Mouse (Mus musculus): ENCODE data around the gene Cfap97d2. TPM values are rescaled to one million over a fixed set of nuclear protein-coding genes. Genes with fewer than 3 reads are reported as not detected.

The Cfap97d2 gene
- polyA plus RNA-seq, 1 experiment from 2014 or later: 0.17 TPM

GRCm38 (mm10) chr8:13687941-13688340 lies 17.7 kb upstream of the Cfap97d2 start:
- H3K27ac ChIP-seq (replicated peaks): peak overlapping the region; percentile 35; the same call in 1 of the 2 replicates

GRCm38 (mm10) chr8:13688461-13688860 lies 17.2 kb upstream of the Cfap97d2 start:
- DNase-seq (ENCODE audit: low spot score): no peak
- H3K27ac ChIP-seq (replicated peaks): peak overlapping the region; percentile 35; the same call in 1 of the 2 replicates

More at GRCm38 (mm10) chr8:13687941-13688340, 17.7 kb upstream of the Cfap97d2 start:
- Histone ChIP-seq H3K27me3 (ENCODE audit: control insufficient read depth, insufficient read depth, low read length) (no peaks in the 10 kb centered on the region), H3K4me2 (replicated peaks; ENCODE audit: low read depth) (no peak overlapping the region), H3K4me3 (ENCODE audit: low read depth, low read length) (no peak overlapping the region), H3K9ac (ENCODE audit: low read length) (no peak overlapping the region), H3K9me3 (ENCODE audit: control insufficient read depth, low read length) (no peaks in the 10 kb centered on the region), H3K4me1 (replicated peaks; ENCODE audit: control insufficient read depth, insufficient read depth) (peaks cover 3% of the 10 kb centered on the region), H3K36me3 (ENCODE audit: control insufficient read depth, insufficient read depth, low read length) (no peaks in the 10 kb centered on the region)
- no peak for ATAC-seq (ENCODE audit: low FRiP score, low TSS enrichment)
- 73% methylated on average over 4 of the region's 4 CpGs for WGBS
- DNase-seq (ENCODE audit: low spot score): no peak
- TF ChIP-seq CTCF (IDR thresholded peaks at IDR 0.05; ENCODE audit: low read depth) (peak; percentile 48), EP300 (optimal IDR thresholded peaks at IDR 0.05) (no peak)

DNA sequence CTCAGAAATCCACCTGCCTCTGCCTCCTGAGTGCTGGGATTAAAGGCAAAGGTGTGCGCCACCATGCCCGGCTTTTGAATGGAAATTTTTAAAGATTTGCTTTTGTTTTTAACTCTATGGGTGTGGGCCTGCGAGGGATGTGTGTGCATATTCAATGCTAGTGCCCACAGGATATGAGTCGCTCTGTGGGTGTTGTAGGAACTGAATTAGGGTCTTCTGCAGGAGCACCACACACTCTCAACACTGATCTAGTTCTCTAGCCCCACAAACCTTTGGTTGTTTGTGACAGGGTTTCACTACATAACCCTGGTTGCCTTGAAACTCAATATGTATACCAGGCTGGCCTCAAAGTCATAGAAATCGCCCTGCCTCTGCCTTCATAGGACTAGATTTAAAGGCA lies 16.4 kb upstream of the Cfap97d2 start:
- H3K4me2 ChIP-seq (replicated peaks; ENCODE audit: low read depth): no peak overlapping the region
- peaks cover 3% of the 10 kb centered on the region for H3K4me1 ChIP-seq (replicated peaks; ENCODE audit: control insufficient read depth, insufficient read depth)
- no peaks in the 10 kb centered on the region for H3K36me3 ChIP-seq (ENCODE audit: control insufficient read depth, insufficient read depth, low read length)
- ATAC-seq (ENCODE audit: low FRiP score, low TSS enrichment) (no peak), DNase-seq (ENCODE audit: low spot score) (no peak)
- WGBS: 85% methylated on average over 5 of the region's 5 CpGs
- no peak overlapping the region for H3K9ac ChIP-seq (ENCODE audit: low read length)
- no peaks in the 10 kb centered on the region for H3K9me3 ChIP-seq (ENCODE audit: control insufficient read depth, low read length)
- TF ChIP-seq CTCF (IDR thresholded peaks at IDR 0.05; ENCODE audit: low read depth) (no peak), EP300 (optimal IDR thresholded peaks at IDR 0.05) (no peak)
- no peaks in the 10 kb centered on the region for H3K27me3 ChIP-seq (ENCODE audit: control insufficient read depth, insufficient read depth, low read length)
- no peak overlapping the region for H3K27ac ChIP-seq (replicated peaks)
- H3K4me3 ChIP-seq (ENCODE audit: low read depth, low read length): no peak overlapping the region

More at GRCm38 (mm10) chr8:13688461-13688860, 17.2 kb upstream of the Cfap97d2 start:
- H3K4me3 ChIP-seq (ENCODE audit: low read depth, low read length): no peak overlapping the region
- 33% methylated on average over 6 of the region's 6 CpGs for WGBS
- peaks cover 3% of the 10 kb centered on the region for H3K4me1 ChIP-seq (replicated peaks; ENCODE audit: control insufficient read depth, insufficient read depth)
- no peak overlapping the region for H3K9ac ChIP-seq (ENCODE audit: low read length)
- no peaks in the 10 kb centered on the region for H3K9me3 ChIP-seq (ENCODE audit: control insufficient read depth, low read length)
- H3K36me3 ChIP-seq (ENCODE audit: control insufficient read depth, insufficient read depth, low read length): no peaks in the 10 kb centered on the region
- no peak for ATAC-seq (ENCODE audit: low FRiP score, low TSS enrichment)
- no peak overlapping the region for H3K4me2 ChIP-seq (replicated peaks; ENCODE audit: low read depth)
- TF ChIP-seq EP300 (optimal IDR thresholded peaks at IDR 0.05) (no peak), CTCF (IDR thresholded peaks at IDR 0.05; ENCODE audit: low read depth) (no peak)
- no peaks in the 10 kb centered on the region for H3K27me3 ChIP-seq (ENCODE audit: control insufficient read depth, insufficient read depth, low read length)

DNA sequence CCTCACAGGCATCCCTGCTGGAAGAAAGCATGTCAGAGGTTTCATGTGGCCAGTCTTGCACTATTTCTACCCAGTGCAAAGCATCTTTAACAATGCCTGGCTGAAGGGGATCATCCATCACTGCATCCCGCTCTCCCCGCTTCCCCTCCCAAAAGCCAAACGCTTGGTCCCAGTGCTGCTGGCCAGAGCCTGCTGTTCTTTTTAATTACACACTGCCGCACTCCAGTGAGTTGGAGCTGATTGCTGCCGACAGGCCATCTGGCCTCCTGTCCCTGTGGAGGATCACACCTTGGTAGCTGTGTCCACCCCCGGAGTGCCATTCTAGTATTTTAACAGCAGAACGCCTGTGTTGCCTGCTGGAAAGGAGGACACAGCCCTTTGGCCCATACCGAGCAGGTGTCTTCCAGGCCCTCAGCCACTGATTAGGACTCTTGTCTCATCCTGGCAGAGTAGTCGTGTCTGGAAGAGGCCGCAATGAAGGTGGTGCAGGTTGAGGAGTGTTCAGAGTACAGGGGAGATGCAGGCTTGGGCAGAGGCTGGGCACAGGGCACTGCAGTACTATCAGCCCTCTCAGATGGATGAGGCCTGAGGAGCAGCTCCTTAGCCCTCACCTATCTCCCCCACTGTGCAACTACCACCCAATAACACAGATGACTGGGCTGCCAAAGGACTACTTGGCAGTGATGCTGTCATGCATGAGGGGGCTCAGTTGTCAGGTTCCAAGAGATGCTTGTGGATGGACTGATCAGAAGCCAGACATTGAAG lies 13.2 kb upstream of the Cfap97d2 start:
- TF ChIP-seq EP300 (optimal IDR thresholded peaks at IDR 0.05) (no peak), CTCF (IDR thresholded peaks at IDR 0.05; ENCODE audit: low read depth) (no peak)
- no peaks in the 10 kb centered on the region for H3K36me3 ChIP-seq (ENCODE audit: control insufficient read depth, insufficient read depth, low read length)
- DNase-seq (ENCODE audit: low spot score) (no peak), ATAC-seq (ENCODE audit: low FRiP score, low TSS enrichment) (no peak)
- H3K9ac ChIP-seq (ENCODE audit: low read length): no peak overlapping the region
- H3K4me2 ChIP-seq (replicated peaks; ENCODE audit: low read depth): no peak overlapping the region
- whole genome bisulfite sequencing: 72% methylated on average over 10 of the region's 10 CpGs
- H3K9me3 ChIP-seq (ENCODE audit: control insufficient read depth, low read length): no peaks in the 10 kb centered on the region
- no peak overlapping the region for H3K4me3 ChIP-seq (ENCODE audit: low read depth, low read length)
- peaks cover 7% of the 10 kb centered on the region; the same call in 1 of the 2 replicates for H3K4me1 ChIP-seq (replicated peaks; ENCODE audit: control insufficient read depth, insufficient read depth)
- H3K27me3 ChIP-seq (ENCODE audit: control insufficient read depth, insufficient read depth, low read length): no peaks in the 10 kb centered on the region
- H3K27ac ChIP-seq (replicated peaks): no peak overlapping the region

DNA sequence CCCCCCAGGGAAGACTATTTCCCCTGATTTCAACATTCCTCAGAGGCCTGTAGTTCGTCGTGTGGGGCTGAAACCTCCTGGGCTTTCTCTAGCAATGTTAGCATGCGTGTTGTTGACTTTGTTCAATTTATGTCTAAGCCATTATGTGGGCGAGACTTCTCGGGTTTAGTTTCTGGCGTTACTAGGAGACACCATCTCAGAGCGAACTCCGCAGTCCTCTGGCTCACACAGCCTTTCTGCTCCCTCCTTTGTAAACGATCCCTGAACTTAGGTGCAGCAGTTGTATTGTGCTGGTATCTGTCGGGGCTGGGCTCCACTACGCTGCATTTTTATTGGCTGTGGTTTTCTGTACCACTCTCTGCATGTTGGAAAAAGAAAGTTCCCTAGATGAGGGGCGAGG lies 11.0 kb upstream of the Cfap97d2 start:
- Histone ChIP-seq H3K36me3 (ENCODE audit: control insufficient read depth, insufficient read depth, low read length) (no peaks in the 10 kb centered on the region), H3K27ac (replicated peaks) (peak overlapping the region; percentile 82; the same call in 1 of the 2 replicates), H3K4me3 (ENCODE audit: low read depth, low read length) (no peak overlapping the region), H3K27me3 (ENCODE audit: control insufficient read depth, insufficient read depth, low read length) (no peaks in the 10 kb centered on the region), H3K9ac (ENCODE audit: low read length) (no peak overlapping the region), H3K9me3 (ENCODE audit: control insufficient read depth, low read length) (no peaks in the 10 kb centered on the region), H3K4me1 (replicated peaks; ENCODE audit: control insufficient read depth, insufficient read depth) (peaks cover 5% of the 10 kb centered on the region; the same call in 1 of the 2 replicates), H3K4me2 (replicated peaks; ENCODE audit: low read depth) (no peak overlapping the region)
- TF ChIP-seq EP300 (optimal IDR thresholded peaks at IDR 0.05): no peak
- ATAC-seq (ENCODE audit: low FRiP score, low TSS enrichment) (peak; percentile 53), DNase-seq (ENCODE audit: low spot score) (peak; percentile 52)
- WGBS: 18% methylated on average over 12 of the region's 12 CpGs

DNA sequence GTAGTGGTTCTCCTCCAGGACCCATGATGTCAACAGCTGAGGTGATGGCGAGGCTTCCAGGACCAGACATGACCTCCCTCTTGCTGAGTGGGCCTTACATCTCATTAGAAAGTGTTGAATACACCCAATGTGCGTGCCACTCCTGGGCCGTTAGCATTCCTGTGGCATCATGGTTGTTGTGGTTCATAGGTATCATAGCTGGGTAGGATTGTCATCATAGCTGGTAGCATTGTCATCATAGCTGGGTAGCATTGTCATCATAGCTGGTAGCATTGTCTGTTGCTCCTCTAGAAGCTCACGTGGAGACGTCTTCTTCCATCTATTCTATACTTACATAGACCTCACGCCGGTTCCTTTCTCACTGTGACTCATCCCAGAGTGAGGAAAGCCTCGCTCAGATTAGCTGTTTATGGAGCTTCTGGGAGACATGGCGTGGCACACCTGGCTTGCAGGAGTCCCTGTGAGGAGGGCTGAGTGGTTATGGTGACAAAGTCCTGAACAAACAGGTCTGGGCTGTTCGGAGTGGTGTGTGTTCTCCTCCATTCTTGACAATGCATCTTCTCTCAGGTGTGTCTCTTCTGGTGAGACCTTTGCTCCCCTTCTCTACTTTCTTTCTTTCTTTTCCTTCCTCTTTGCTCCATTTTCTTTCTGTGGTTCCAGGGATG lies 10.4 kb upstream of the Cfap97d2 start:
- peak; percentile 64 for ATAC-seq (ENCODE audit: low FRiP score, low TSS enrichment)

More for the DNA sequence above, 10.4 kb upstream of the Cfap97d2 start:
- H3K4me3 ChIP-seq (ENCODE audit: low read depth, low read length): no peak overlapping the region
- peaks cover 5% of the 10 kb centered on the region; the same call in 1 of the 2 replicates for H3K4me1 ChIP-seq (replicated peaks; ENCODE audit: control insufficient read depth, insufficient read depth)
- H3K27me3 ChIP-seq (ENCODE audit: control insufficient read depth, insufficient read depth, low read length): no peaks in the 10 kb centered on the region
- H3K9me3 ChIP-seq (ENCODE audit: control insufficient read depth, low read length): no peaks in the 10 kb centered on the region
- 75% methylated on average over 10 of the region's 10 CpGs for WGBS
- H3K9ac ChIP-seq (ENCODE audit: low read length): no peak overlapping the region
- H3K27ac ChIP-seq (replicated peaks): peak overlapping the region; percentile 82
- TF ChIP-seq CTCF (IDR thresholded peaks at IDR 0.05; ENCODE audit: low read depth) (no peak), EP300 (optimal IDR thresholded peaks at IDR 0.05) (no peak)
- no peak overlapping the region for H3K4me2 ChIP-seq (replicated peaks; ENCODE audit: low read depth)
- DNase-seq (ENCODE audit: low spot score): peak; percentile 48
- no peaks in the 10 kb centered on the region for H3K36me3 ChIP-seq (ENCODE audit: control insufficient read depth, insufficient read depth, low read length)

Data from stomach, postnatal 0 days (tissue).